Mouse (Mus musculus) urinary bladder, adult 2 months (tissue): ENCODE data around the gene Thop1. TPM values are rescaled to one million over a fixed set of nuclear protein-coding genes. Genes with fewer than 3 reads are reported as not detected.
"Not testable (repeated sequence)": the region's sequence is repeated elsewhere in the genome, so short reads cannot be mapped to it uniquely, and the experiment has no call there.

Source experiments
- DNase-seq: peaks from one replicate; pipeline ENCODE4 v3.0.0; 2022; ENCODE audit warnings: low spot score
- polyA plus RNA-seq: library from polyadenylated mRNA; depleted of rRNA; stranded (reverse); fragments of >200 nt; gene quantifications from 2 replicates; pipeline ENCODE4 v1.2.3, GENCODE M21; 2012; rRNA removed

Gene Thop1
- polyA plus RNA-seq = 21.7 and 22.7 TPM in 2 replicates

- DNase-seq = peak; percentile 80
Measured at GRCm38 (mm10) chr10:81069836-81070235, at the start of gene Thop1. TSS of gene Thop1 (plus strand) at chr10:81070035.

- no peak for DNase-seq
Measured at GRCm38 (mm10) chr10:81020207-81020606, 49.6 kb upstream of the Thop1 start.

- DNase-seq = no peak
Measured at GRCm38 (mm10) chr10:81021547-81022110, 48.2 kb upstream of the Thop1 start.

- DNase-seq = no peak
Measured at GRCm38 (mm10) chr10:81022744-81023143, 47.1 kb upstream of the Thop1 start.

- DNase-seq = no peak
Measured at GRCm38 (mm10) chr10:81024346-81024937, 45.4 kb upstream of the Thop1 start.

GRCm38 (mm10) chr10:81025047-81025621 lies 44.7 kb upstream of the Thop1 start:
- no peak for DNase-seq

GRCm38 (mm10) chr10:81025639-81026275 lies 44.1 kb upstream of the Thop1 start, which contains the start of gene Diras1:
TSS of gene Diras1 (minus strand) at chr10:81025662.
- no peak for DNase-seq

GRCm38 (mm10) chr10:81026857-81027256 lies 43.0 kb upstream of the Thop1 start:
- no peak for DNase-seq

GRCm38 (mm10) chr10:81027331-81027730 lies 42.5 kb upstream of the Thop1 start:
- no peak for DNase-seq

- DNase-seq = no peak
Measured at GRCm38 (mm10) chr10:81028219-81028618, 41.6 kb upstream of the Thop1 start.

- DNase-seq = no peak
Measured at GRCm38 (mm10) chr10:81029031-81029430, 40.8 kb upstream of the Thop1 start.

GRCm38 (mm10) chr10:81033586-81033985 lies 36.2 kb upstream of the Thop1 start:
- DNase-seq = no peak

GRCm38 (mm10) chr10:81036251-81036650 lies 33.6 kb upstream of the Thop1 start:
- no peak for DNase-seq

- DNase-seq = peak; percentile 99
Measured at GRCm38 (mm10) chr10:81036988-81037580, 32.8 kb upstream of the Thop1 start, which contains the start of gene Slc39a3. TSS of gene Slc39a3 (minus strand) at chr10:81037426.

- no peak for DNase-seq
Measured at GRCm38 (mm10) chr10:81041458-81042175, 28.2 kb upstream of the Thop1 start.

GRCm38 (mm10) chr10:81045246-81045645 lies 24.6 kb upstream of the Thop1 start:
- not testable (repeated sequence) for DNase-seq

- DNase-seq = no peak
Measured at GRCm38 (mm10) chr10:81050645-81051044, 19.2 kb upstream of the Thop1 start.

- no peak for DNase-seq
Measured at GRCm38 (mm10) chr10:81051133-81051532, 18.7 kb upstream of the Thop1 start.

- DNase-seq = no peak
Measured at GRCm38 (mm10) chr10:81052577-81052976, 17.3 kb upstream of the Thop1 start.

GRCm38 (mm10) chr10:81055169-81055568 lies 14.7 kb upstream of the Thop1 start:
- DNase-seq = no peak

- not testable (repeated sequence) for DNase-seq
Measured at GRCm38 (mm10) chr10:81055802-81056340, 14.0 kb upstream of the Thop1 start.
